Mouse (Mus musculus) bone marrow macrophage, adult 2 months (primary cell): ENCODE data around the gene Gm10382. TPM values are rescaled to one million over a fixed set of nuclear protein-coding genes. Genes with fewer than 3 reads are reported as not detected.

Experiments used
- H3K27ac ChIP-seq: 2 replicates; pipeline ENCODE4 v1.5.1; 2012; ENCODE audit warnings: low read depth, low read length; ENCODE audit not compliant: insufficient read depth
- H3K4me1 ChIP-seq: 2 replicates; pipeline ENCODE4 v1.6.1; 2012; ENCODE audit warnings: low read length; ENCODE audit not compliant: control insufficient read depth, insufficient read depth
- H3K4me3 ChIP-seq: 2 replicates; pipeline ENCODE4 v1.5.1; 2012; ENCODE audit warnings: mild to moderate bottlenecking, low read length, moderate library complexity; ENCODE audit not compliant: insufficient read depth
- CTCF ChIP-seq: IDR thresholded peaks from 2 replicates; pipeline ENCODE4 v1.5.1; 2012; ENCODE audit warnings: low read depth, mild to moderate bottlenecking, low read length, moderate library complexity
- POLR2A ChIP-seq: IDR thresholded peaks from 2 replicates; pipeline ENCODE4 v1.6.1; 2012; ENCODE audit warnings: mild to moderate bottlenecking, low read depth, low read length, borderline replicate concordance
- polyA plus RNA-seq: library from polyadenylated mRNA; stranded (reverse); fragments of >200 nt; gene quantifications from 2 replicates; pipeline ENCODE4 v1.2.4, GENCODE M21; 2012; ENCODE audit not compliant: missing spikeins, insufficient read depth, insufficient read length

Gene Gm10382
- polyA plus RNA-seq: not detected in 2 replicates

GRCm38 (mm10) chr5:125389131-125389578 lies at the start of gene Gm10382:
Gm10382 (plus strand) TSS chr5:125389322.
- Histone ChIP-seq H3K27ac (peak within 1 kb of the TSS; percentile 98), H3K4me3 (peak within 1 kb of the TSS; percentile 89), H3K4me1 (peaks cover 20% of the 10 kb centered on the region)
- TF ChIP-seq POLR2A: no peak
- TF ChIP-seq CTCF: no peak

GRCm38 (mm10) chr5:125339851-125340531 lies 49.1 kb upstream of the Gm10382 start:
- TF ChIP-seq POLR2A (no peak), CTCF (no peak)
- Histone ChIP-seq H3K4me1 (peaks cover 34% of the 10 kb centered on the region), H3K4me3 (peak overlapping the region; percentile 93), H3K27ac (peak overlapping the region; percentile 80)

GRCm38 (mm10) chr5:125340547-125341262 lies 48.4 kb upstream of the Gm10382 start, which contains the start of gene Scarb1:
Scarb1 (minus strand) TSS chr5:125341094.
- H3K27ac ChIP-seq: peak within 1 kb of the TSS; percentile 80
- H3K4me1 ChIP-seq: peaks cover 34% of the 10 kb centered on the region
- TF ChIP-seq POLR2A: no peak
- TF ChIP-seq CTCF: no peak

GRCm38 (mm10) chr5:125341459-125342090 lies 47.5 kb upstream of the Gm10382 start:
- TF ChIP-seq POLR2A (no peak), CTCF (no peak)
- Histone ChIP-seq H3K4me3 (peak overlapping the region; percentile 93), H3K4me1 (peaks cover 33% of the 10 kb centered on the region), H3K27ac (peak overlapping the region; percentile 46)

More at GRCm38 (mm10) chr5:125340547-125341262, 48.4 kb upstream of the Gm10382 start, which contains the start of gene Scarb1:
- peak within 1 kb of the TSS; percentile 93 for H3K4me3 ChIP-seq

- H3K27ac ChIP-seq: no peak overlapping the region
- TF ChIP-seq CTCF: no peak
- TF ChIP-seq POLR2A: no peak
- H3K4me1 ChIP-seq: peaks cover 25% of the 10 kb centered on the region
- H3K4me3 ChIP-seq: no peak overlapping the region
Measured at GRCm38 (mm10) chr5:125344296-125344695, 44.8 kb upstream of the Gm10382 start.

GRCm38 (mm10) chr5:125348067-125348466 lies 41.1 kb upstream of the Gm10382 start:
- Histone ChIP-seq H3K4me3 (no peak overlapping the region), H3K27ac (no peak overlapping the region), H3K4me1 (peaks cover 29% of the 10 kb centered on the region)
- TF ChIP-seq CTCF (no peak), POLR2A (no peak)

GRCm38 (mm10) chr5:125348487-125348886 lies 40.6 kb upstream of the Gm10382 start:
- no peak overlapping the region for H3K27ac ChIP-seq
- H3K4me1 ChIP-seq: peaks cover 29% of the 10 kb centered on the region
- TF ChIP-seq CTCF (peak; percentile 96), POLR2A (no peak)
- no peak overlapping the region for H3K4me3 ChIP-seq

GRCm38 (mm10) chr5:125349391-125349790 lies 39.7 kb upstream of the Gm10382 start:
- H3K4me3 ChIP-seq: no peak overlapping the region
- TF ChIP-seq POLR2A (no peak), CTCF (no peak)
- no peak overlapping the region for H3K27ac ChIP-seq
- peaks cover 29% of the 10 kb centered on the region for H3K4me1 ChIP-seq

- no peak overlapping the region for H3K4me3 ChIP-seq
- no peak for TF ChIP-seq CTCF
- no peak for TF ChIP-seq POLR2A
- peak overlapping the region; percentile 56 for H3K27ac ChIP-seq
- peaks cover 29% of the 10 kb centered on the region for H3K4me1 ChIP-seq
Measured at GRCm38 (mm10) chr5:125351057-125351456, 38.1 kb upstream of the Gm10382 start.
